Comparison of ENCODE assay signal across 25 mouse cellular contexts in genomic region chr17:72881804-72882203, GRCm38 (mm10). TPM values are rescaled to one million over a fixed set of nuclear protein-coding genes. Genes with fewer than 3 reads are reported as not detected.
DNase-seq lines count a peak whose midpoint lies in the region; ATAC-seq lines count a peak whose summit lies in the region.
"Had no signal": no experiment of that assay in that cellular context is flagged by ENCODE, and none has a peak within 500 bp of the region (broad histone marks: within the 10 kb centered on the region; RNA-seq: fewer than 3 reads in every experiment).

No protein-coding gene starts in this region.

- 68% methylated on average over 1 of the region's 1 CpGs for WGBS in heart, embryonic 10.5 days

- H3K4me3 ChIP-seq in heart, embryonic 10.5 days = no peak overlapping the region
- H3K4me3 ChIP-seq: heart, embryonic 13.5 days had no signal

- H3K9me3 ChIP-seq in heart, embryonic 10.5 days = no peaks in the 10 kb centered on the region
- H3K9me3 ChIP-seq: G1E had no signal

- no peaks in the 10 kb centered on the region for H3K36me3 ChIP-seq in heart, embryonic 10.5 days
- H3K36me3 ChIP-seq: G1E; heart, embryonic 13.5 days had no signal

- peak; percentile 35 for DNase-seq in heart, embryonic 10.5 days (ENCODE audit: low spot score)
- DNase-seq in heart, adult 18-20 months = no peak
- peak; percentile 98 for DNase-seq in ES-CJ7 (ENCODE audit: low read depth, low spot score)
- peak; percentile 69 for DNase-seq in WW6 (ENCODE audit: low read depth, low spot score)
- DNase-seq in adrenal gland, postnatal 10 days = no peak
- DNase-seq: adrenal gland, postnatal 14 days; B cell, adult 2 months; cerebellum, adult 11 months; cerebellum, adult 2 months; cerebellum, adult 9-11 months; forebrain, postnatal 0 days; gastrocnemius, postnatal 25 days; heart, postnatal 14 days; heart, postnatal 4 days; kidney, adult 2 months had no signal

- peaks cover 13% of the 10 kb centered on the region for H3K4me1 ChIP-seq in heart, embryonic 10.5 days

- H3K27me3 ChIP-seq in heart, embryonic 10.5 days (ENCODE audit: insufficient read depth, poor library complexity, severe bottlenecking) = no peaks in the 10 kb centered on the region
- H3K27me3 ChIP-seq: CH12.LX; heart, embryonic 13.5 days had no signal

- no peak for ATAC-seq in erythroid progenitor cell, adult 5-6 weeks (replicated peaks; ENCODE audit: low FRiP score, poor library complexity, severe bottlenecking)
- ATAC-seq: forebrain, embryonic 14.5 days; forebrain, postnatal 0 days; hindbrain, postnatal 0 days; inflammation-experienced regulatory T-cells, adult 6 months; intestine, embryonic 16.5 days; Patski had no signal

- no peak overlapping the region for H3K27ac ChIP-seq in heart, embryonic 10.5 days
- H3K27ac ChIP-seq: heart, embryonic 13.5 days; hindbrain, embryonic 14.5 days; hindbrain, postnatal 0 days had no signal

RNA-seq across cellular contexts. Expression of gene Lbh, which starts 36.3 kb away (rescaled TPM):
- polyA plus RNA-seq in heart, embryonic 10.5 days (2016; fragmentation: Nextera tagmentation; extraction: Ambion mirVana) = 10.8 and 15.4 TPM in 2 replicates
- total RNA-seq in heart, adult 18-20 months (2021) = 100 to 1,000 TPM; 432 to 483 TPM
- 10 to 100 TPM; 52.9 to 65.8 TPM for total RNA-seq in adrenal gland, postnatal 10 days (2021)
- total RNA-seq in erythroid progenitor cell, adult 5-6 weeks (2015; ENCODE audit: low replicate concordance) = 8.6 and 14.3 TPM in 2 replicates
- total RNA-seq in erythroid progenitor cell, adult 5-6 weeks (2017; ENCODE audit: low replicate concordance) = 3.0 and 6.7 TPM in 2 replicates

RNA-seq across cellular contexts. Expression of gene Ypel5, which starts 45.6 kb away (rescaled TPM):
- 34.7 and 44.9 TPM in 2 replicates for polyA plus RNA-seq in heart, embryonic 10.5 days (2016; fragmentation: Nextera tagmentation; extraction: Ambion mirVana)
- 10 to 100 TPM; 39.3 to 42.8 TPM for total RNA-seq in heart, adult 18-20 months (2021)
- total RNA-seq in adrenal gland, postnatal 10 days (2021) = 10 to 100 TPM; 51.4 to 62.7 TPM
- total RNA-seq in erythroid progenitor cell, adult 5-6 weeks (2015; ENCODE audit: low replicate concordance) = 109 and 112 TPM in 2 replicates
- total RNA-seq in erythroid progenitor cell, adult 5-6 weeks (2017; ENCODE audit: low replicate concordance) = 92.1 and 145 TPM in 2 replicates

Comparison
In these comparisons a context has a peak if more than half of its experiments do, and no peak if none do; other contexts are left out.
1. DNase-seq: peak in heart, embryonic 10.5 days (single experiment), ES-CJ7 (single experiment) and WW6 (single experiment); none in heart, adult 18-20 months (0 of 2) and adrenal gland, postnatal 10 days (single experiment).
2. RNA of gene Lbh, which starts 36.3 kb away (total RNA-seq): 432 to 483 TPM in heart, adult 18-20 months; 52.9 to 65.8 TPM in adrenal gland, postnatal 10 days and 3.0 to 14.3 TPM in erythroid progenitor cell, adult 5-6 weeks; every median in the first group is over 4 times any median in the second.